ENCODE assay signal across 8 mouse cellular contexts in the genomic region with DNA sequence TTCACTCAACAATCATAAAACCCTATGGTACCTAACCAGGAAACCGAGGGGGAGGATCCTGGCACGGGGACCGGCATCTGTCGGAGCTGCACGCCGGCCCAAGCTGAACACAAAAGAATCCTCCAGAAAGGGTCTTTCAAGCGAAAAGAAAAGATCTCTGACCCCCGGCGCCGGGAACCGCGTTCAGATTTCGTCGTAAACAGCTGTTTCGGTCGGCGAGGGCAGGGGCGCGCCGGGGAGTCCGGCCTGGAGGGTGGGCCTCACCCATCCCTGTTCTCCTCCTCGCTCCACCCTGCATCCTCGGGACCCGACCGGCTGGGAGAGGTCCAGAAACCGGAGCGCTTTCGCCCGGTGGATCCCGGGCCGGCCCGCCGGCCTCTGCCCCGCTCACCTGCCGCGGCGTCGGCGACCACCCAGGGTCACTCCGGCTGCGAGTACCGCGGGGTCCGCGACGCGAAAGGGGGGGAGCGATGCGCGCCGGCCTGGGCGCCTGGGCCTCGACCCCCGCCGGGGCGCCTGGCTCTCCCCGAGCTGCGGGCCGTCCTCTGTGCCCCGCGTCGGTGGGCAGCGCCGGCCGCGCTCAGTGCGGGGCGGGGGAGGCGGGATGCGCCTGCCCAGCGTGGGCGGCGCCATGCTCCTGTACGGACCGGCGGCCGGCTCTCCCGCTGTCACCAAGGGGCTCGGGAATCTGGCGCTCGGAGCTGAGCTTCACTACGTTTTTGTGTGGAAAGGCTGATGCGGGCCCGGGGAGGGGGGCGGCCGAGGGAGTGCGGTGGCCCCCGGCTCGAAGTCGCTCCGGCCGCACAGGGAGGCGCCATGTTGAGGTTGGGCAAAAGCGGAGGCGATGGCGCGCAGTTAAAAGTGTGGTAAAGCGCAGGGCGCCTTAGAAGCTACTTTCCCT. TPM values are rescaled to one million over a fixed set of nuclear protein-coding genes. Genes with fewer than 3 reads are reported as not detected.
A peak's percentile ranks its signal among the peaks of the same experiment; 100 is the strongest.
DNase-seq lines count a peak whose midpoint lies in the region; ATAC-seq and TF ChIP-seq lines count a peak whose summit lies in the region.

A gene (minus strand): TSS at position 585 of the 901 bp plus-strand sequence.

- peak; percentile 95 for ATAC-seq in forebrain, embryonic 12.5 days (ENCODE audit: low FRiP score)
- peak; percentile 82 for ATAC-seq in heart, embryonic 16.5 days (replicated peaks; ENCODE audit: extremely low read depth, insufficient read depth, low FRiP score)
- ATAC-seq in liver, embryonic 15.5 days (ENCODE audit: insufficient read depth): peak; percentile 66
- peak; percentile 89 for ATAC-seq in neural tube, embryonic 11.5 days (ENCODE audit: insufficient read depth, low FRiP score, low TSS enrichment)
- ATAC-seq in stomach, postnatal 0 days (ENCODE audit: low FRiP score, low TSS enrichment): peak; percentile 90

- peak; percentile 11 for DNase-seq in CD4-positive helper T cell, adult 2 months (ENCODE audit: low read depth, low spot score)
- DNase-seq in brain, embryonic 14.5 days (ENCODE audit: low read depth): peak; percentile 81
- peak; percentile 55 to 79 for DNase-seq in kidney, postnatal 36 days
- DNase-seq in neural tube, embryonic 11.5 days (ENCODE audit: low spot score): peak; percentile 80
- peak; percentile 62 for DNase-seq in stomach, postnatal 0 days (ENCODE audit: low spot score)

- under 1% methylated on average over 76 of the region's 99 CpGs for WGBS in forebrain, embryonic 12.5 days
- 0% methylated on average over 99 of the region's 99 CpGs for WGBS in heart, embryonic 16.5 days
- WGBS in liver, embryonic 15.5 days (ENCODE audit: insufficient replicate concordance): under 1% methylated on average over 94 of the region's 99 CpGs
- WGBS in neural tube, embryonic 11.5 days: under 1% methylated on average over 92 of the region's 99 CpGs
- WGBS in stomach, postnatal 0 days: under 1% methylated on average over 81 of the region's 99 CpGs

- TF ChIP-seq EP300 in stomach, postnatal 0 days (optimal IDR thresholded peaks at IDR 0.05): no peak

- H3K9me3 ChIP-seq in forebrain, embryonic 12.5 days: no peaks in the 10 kb centered on the region
- no peaks in the 10 kb centered on the region for H3K9me3 ChIP-seq in heart, embryonic 16.5 days (replicated peaks; ENCODE audit: control insufficient read depth, low read length)
- no peaks in the 10 kb centered on the region for H3K9me3 ChIP-seq in liver, embryonic 15.5 days (replicated peaks)
- no peaks in the 10 kb centered on the region for H3K9me3 ChIP-seq in neural tube, embryonic 11.5 days (ENCODE audit: control insufficient read depth, low read length)
- no peaks in the 10 kb centered on the region for H3K9me3 ChIP-seq in stomach, postnatal 0 days (ENCODE audit: control insufficient read depth, low read length)

- peak within 1 kb of the TSS; percentile 87 for H3K9ac ChIP-seq in forebrain, embryonic 12.5 days
- peak within 1 kb of the TSS; percentile 79 for H3K9ac ChIP-seq in heart, embryonic 16.5 days (ENCODE audit: low read length)
- H3K9ac ChIP-seq in liver, embryonic 15.5 days: peak within 1 kb of the TSS; percentile 43
- H3K9ac ChIP-seq in neural tube, embryonic 11.5 days (ENCODE audit: low read length): peak within 1 kb of the TSS; percentile 85
- peak within 1 kb of the TSS; percentile 74 for H3K9ac ChIP-seq in stomach, postnatal 0 days (ENCODE audit: low read length)

- peaks cover 4% of the 10 kb centered on the region; the same call in 1 of the 2 replicates for H3K36me3 ChIP-seq in forebrain, embryonic 12.5 days (replicated peaks)
- H3K36me3 ChIP-seq in heart, embryonic 16.5 days (ENCODE audit: control insufficient read depth, insufficient read depth): no peaks in the 10 kb centered on the region
- H3K36me3 ChIP-seq in liver, embryonic 15.5 days (replicated peaks): no peaks in the 10 kb centered on the region
- H3K36me3 ChIP-seq in neural tube, embryonic 11.5 days (ENCODE audit: control insufficient read depth, insufficient read depth, low read length): no peaks in the 10 kb centered on the region
- no peaks in the 10 kb centered on the region for H3K36me3 ChIP-seq in stomach, postnatal 0 days (ENCODE audit: control insufficient read depth, insufficient read depth, low read length)

- no peak for TF ChIP-seq CTCF in brain, embryonic 14.5 days (IDR thresholded peaks at IDR 0.05; ENCODE audit: borderline replicate concordance, extremely low read depth, insufficient read depth, insufficient read length)
- TF ChIP-seq CTCF in stomach, postnatal 0 days (IDR thresholded peaks at IDR 0.05; ENCODE audit: low read depth): no peak

- peak within 1 kb of the TSS; percentile 66 for H3K4me2 ChIP-seq in forebrain, embryonic 12.5 days
- H3K4me2 ChIP-seq in heart, embryonic 16.5 days (ENCODE audit: low read depth, low read length): peak within 1 kb of the TSS; percentile 92
- H3K4me2 ChIP-seq in liver, embryonic 15.5 days: peak within 1 kb of the TSS; percentile 74
- peak within 1 kb of the TSS; percentile 70 for H3K4me2 ChIP-seq in neural tube, embryonic 11.5 days (ENCODE audit: low read depth)
- peak within 1 kb of the TSS; percentile 75 for H3K4me2 ChIP-seq in stomach, postnatal 0 days (replicated peaks; ENCODE audit: low read depth)

- H3K4me1 ChIP-seq in forebrain, embryonic 12.5 days: peaks cover 23% of the 10 kb centered on the region
- H3K4me1 ChIP-seq in heart, embryonic 16.5 days (ENCODE audit: control insufficient read depth, insufficient read depth, low read length): peaks cover 7% of the 10 kb centered on the region; the same call in 1 of the 2 replicates
- H3K4me1 ChIP-seq in liver, embryonic 15.5 days (replicated peaks): 0 out of 2 replicates have a peak, but pooled peaks cover 6% of the 10 kb centered on the region
- H3K4me1 ChIP-seq in neural tube, embryonic 11.5 days (ENCODE audit: control insufficient read depth, insufficient read depth, low read length): peaks cover 8% of the 10 kb centered on the region
- no peaks in the 10 kb centered on the region for H3K4me1 ChIP-seq in stomach, postnatal 0 days (replicated peaks; ENCODE audit: control insufficient read depth, insufficient read depth)

- H3K27ac ChIP-seq in forebrain, embryonic 12.5 days: peak within 1 kb of the TSS; percentile 91
- H3K27ac ChIP-seq in heart, embryonic 16.5 days (ENCODE audit: low read length): peak within 1 kb of the TSS; percentile 69
- H3K27ac ChIP-seq in liver, embryonic 15.5 days (replicated peaks): no peak within 1 kb of the TSS
- peak within 1 kb of the TSS; percentile 84 for H3K27ac ChIP-seq in neural tube, embryonic 11.5 days (ENCODE audit: low read depth, low read length)
- H3K27ac ChIP-seq in stomach, postnatal 0 days (replicated peaks): peak within 1 kb of the TSS; percentile 79

- H3K4me3 ChIP-seq in forebrain, embryonic 12.5 days (replicated peaks): peak within 1 kb of the TSS; percentile 87
- peak within 1 kb of the TSS; percentile 89 for H3K4me3 ChIP-seq in heart, embryonic 16.5 days (ENCODE audit: low read length)
- H3K4me3 ChIP-seq in liver, embryonic 15.5 days (replicated peaks): peak within 1 kb of the TSS; percentile 66
- peak within 1 kb of the TSS; percentile 73 for H3K4me3 ChIP-seq in neural tube, embryonic 11.5 days (ENCODE audit: low read depth, low read length)
- H3K4me3 ChIP-seq in stomach, postnatal 0 days (ENCODE audit: low read depth, low read length): peak within 1 kb of the TSS; percentile 84

- H3K27me3 ChIP-seq in forebrain, embryonic 12.5 days: peaks cover 5% of the 10 kb centered on the region; the same call in 1 of the 2 replicates
- no peaks in the 10 kb centered on the region for H3K27me3 ChIP-seq in heart, embryonic 16.5 days (ENCODE audit: control insufficient read depth, insufficient read depth, low read length)
- H3K27me3 ChIP-seq in liver, embryonic 15.5 days: peaks cover 46% of the 10 kb centered on the region
- H3K27me3 ChIP-seq in neural tube, embryonic 11.5 days (ENCODE audit: control insufficient read depth, insufficient read depth, low read length): no peaks in the 10 kb centered on the region
- H3K27me3 ChIP-seq in stomach, postnatal 0 days (ENCODE audit: control insufficient read depth, insufficient read depth, low read length): no peaks in the 10 kb centered on the region

- peak; percentile 90 for TF ChIP-seq POLR2A in brain, embryonic 14.5 days (IDR thresholded peaks at IDR 0.05; ENCODE audit: borderline replicate concordance, extremely low read depth, insufficient read depth, insufficient read length, poor library complexity, severe bottlenecking)

RNA-seq across cellular contexts. Expression of the gene that starts here (rescaled TPM):
- polyA plus RNA-seq in brain, embryonic 14.5 days (2012; rRNA removed): 25.5 and 33.9 TPM in 2 replicates
- polyA plus RNA-seq in forebrain, embryonic 12.5 days (2016; fragmentation: Nextera tagmentation; extraction: Ambion mirVana): 69.2 and 69.8 TPM in 2 replicates
- polyA plus RNA-seq in heart, embryonic 16.5 days (2015; fragmentation: Nextera tagmentation; extraction: Ambion mirVana): 28.0 and 28.9 TPM in 2 replicates
- 4.9 and 5.1 TPM in 2 replicates for polyA plus RNA-seq in liver, embryonic 15.5 days (2015; fragmentation: Nextera tagmentation; extraction: Ambion mirVana)
- polyA plus RNA-seq in neural tube, embryonic 11.5 days (2014; fragmentation: Nextera tagmentation; extraction: Ambion mirVana): 67.8 and 71.4 TPM in 2 replicates
- polyA plus RNA-seq in stomach, postnatal 0 days (2015; fragmentation: Nextera tagmentation; extraction: Ambion mirVana): 22.0 and 23.9 TPM in 2 replicates

Comparison
In these comparisons a context has a peak if more than half of its experiments do, and no peak if none do; other contexts are left out.
1. DNase-seq: peak in every context shown above with its lines; median percentile 81 in brain, embryonic 14.5 days; 80 in neural tube, embryonic 11.5 days; 67 in kidney, postnatal 36 days; 62 in stomach, postnatal 0 days; 11 in CD4-positive helper T cell, adult 2 months.